Mouse (Mus musculus) embryonic facial prominence, embryonic 12.5 days (tissue): ENCODE data around the gene 4833427G06Rik. TPM values are rescaled to one million over a fixed set of nuclear protein-coding genes. Genes with fewer than 3 reads are reported as not detected.

ENCODE experiments used
- ATAC-seq: fragments of 200-750 bp; cut with Nextera tagmentation; 2 replicates; pipeline ENCODE4 v1.8.0; 2017; ENCODE audit not compliant: insufficient number of reproducible peaks, insufficient read depth, low FRiP score, low TSS enrichment
- H3K27ac ChIP-seq: fragments of 300-500 bp; sonication (generic); 2 replicates; pipeline ENCODE4 v1.5.1; 2016; ENCODE audit warnings: mild to moderate bottlenecking
- H3K27me3 ChIP-seq: fragments of 300-500 bp; sonication (generic); 2 replicates; pipeline ENCODE4 v1.6.1; 2016; ENCODE audit warnings: mild to moderate bottlenecking, moderate library complexity
- H3K36me3 ChIP-seq: fragments of 300-500 bp; sonication (generic); 2 replicates; pipeline ENCODE4 v1.6.1; 2016; ENCODE audit warnings: mild to moderate bottlenecking
- H3K4me1 ChIP-seq: fragments of 300-500 bp; sonication (generic); 2 replicates; pipeline ENCODE4 v1.6.1; 2016
- H3K4me2 ChIP-seq: fragments of 300-500 bp; sonication (generic); replicated peaks from 2 replicates; pipeline ENCODE4 v1.6.1; 2016; ENCODE audit warnings: mild to moderate bottlenecking, moderate library complexity
- H3K4me3 ChIP-seq: fragments of 300-500 bp; sonication (generic); 2 replicates; pipeline ENCODE4 v1.5.1; 2016; ENCODE audit warnings: mild to moderate bottlenecking
- H3K9ac ChIP-seq: fragments of 300-500 bp; sonication (generic); 2 replicates; pipeline ENCODE4 v1.6.1; 2016; ENCODE audit warnings: mild to moderate bottlenecking, moderate library complexity
- H3K9me3 ChIP-seq: fragments of 300-500 bp; sonication (generic); 2 replicates; pipeline ENCODE4 v1.6.1; 2016; ENCODE audit warnings: mild to moderate bottlenecking, moderate library complexity
- whole genome bisulfite sequencing: fragments of 180-500 bp; shearing (Covaris S2); methylation state at CpG from one replicate; pipeline ENCODE4 v1.1.7; 2016; 5-methylcytosine and 5-hydroxymethylcytosine counted together
- polyA plus RNA-seq: library from polyadenylated mRNA; unstranded; fragments of >200 nt; fragmentation: Nextera tagmentation; extraction: Ambion mirVana; gene quantifications from 2 replicates; pipeline ENCODE4 v1.2.1, GENCODE M21; 2016

Gene 4833427G06Rik
- polyA plus RNA-seq, 1 experiment from 2014 or later: 0.17 TPM

- 76% methylated on average over 2 of the region's 2 CpGs for WGBS
- H3K4me1 ChIP-seq: peaks cover 7% of the 10 kb centered on the region; the same call in 1 of the 2 replicates
- H3K4me3 ChIP-seq: no peak overlapping the region
- no peaks in the 10 kb centered on the region; the same call in none of the 2 replicates for H3K27me3 ChIP-seq
- H3K9me3 ChIP-seq: no peaks in the 10 kb centered on the region
- H3K36me3 ChIP-seq: no peaks in the 10 kb centered on the region
- no peak overlapping the region for H3K9ac ChIP-seq
- no peak for ATAC-seq
- H3K4me2 ChIP-seq: no peak overlapping the region
- H3K27ac ChIP-seq: no peak overlapping the region
Observed at GRCm38 (mm10) chr9:51105751-51106150, 3.9 kb upstream of the 4833427G06Rik start.

DNA sequence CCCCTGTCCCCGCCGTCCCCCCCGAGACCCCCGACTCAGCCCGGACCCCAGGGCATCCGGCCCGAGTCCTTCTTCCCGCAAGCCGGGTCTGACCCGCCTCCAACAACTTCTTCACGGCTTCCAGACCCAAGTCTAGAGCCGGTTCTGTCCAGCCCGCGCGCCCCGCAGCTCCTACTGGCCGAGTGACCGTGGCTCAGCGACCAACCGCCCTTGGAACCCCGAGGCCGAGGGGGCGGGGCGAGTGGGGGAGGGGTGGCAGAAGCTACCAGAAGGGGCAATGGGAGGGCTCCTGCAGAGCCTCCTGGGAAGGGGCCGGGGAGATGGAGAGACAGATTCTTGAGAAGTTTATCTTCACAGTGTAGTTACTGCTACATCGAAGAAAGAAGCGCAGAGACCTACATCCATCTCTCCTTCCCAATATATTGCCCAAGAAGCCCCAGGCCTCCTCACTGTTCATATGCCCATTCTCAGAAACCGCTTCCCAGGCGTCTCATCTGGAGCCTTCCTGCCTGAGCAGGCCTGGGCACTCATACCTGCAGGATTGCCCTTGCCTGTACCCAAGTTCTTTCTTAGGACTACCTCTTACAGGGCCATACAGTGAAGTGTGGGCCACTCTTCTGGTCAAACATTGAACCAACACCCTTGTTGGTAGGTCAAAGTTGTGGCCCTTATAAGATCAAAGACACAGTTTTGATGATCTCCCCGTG is 2.1 kb upstream of the 4833427G06Rik start:
- WGBS: 12% methylated on average over 30 of the region's 30 CpGs
- H3K4me1 ChIP-seq: peaks cover 7% of the 10 kb centered on the region; the same call in 1 of the 2 replicates
- peak overlapping the region; percentile 68 for H3K9ac ChIP-seq
- H3K36me3 ChIP-seq: no peaks in the 10 kb centered on the region
- H3K4me2 ChIP-seq: peak overlapping the region; percentile 100
- H3K4me3 ChIP-seq: peak overlapping the region; percentile 57
- 0 out of 2 replicates have a peak, but pooled peaks have one; percentile 52 for ATAC-seq
- no peaks in the 10 kb centered on the region for H3K9me3 ChIP-seq
- H3K27ac ChIP-seq: no peak overlapping the region; the same call in 1 of the 2 replicates
- H3K27me3 ChIP-seq: peaks cover 5% of the 10 kb centered on the region

- Histone ChIP-seq H3K36me3 (no peaks in the 10 kb centered on the region), H3K4me1 (peaks cover 7% of the 10 kb centered on the region; the same call in 1 of the 2 replicates), H3K27me3 (peaks cover 5% of the 10 kb centered on the region), H3K4me2 (peak overlapping the region; percentile 100), H3K4me3 (peak overlapping the region; percentile 57), H3K27ac (no peak overlapping the region), H3K9me3 (no peaks in the 10 kb centered on the region), H3K9ac (peak overlapping the region; percentile 68)
- ATAC-seq: peak; percentile 52; the same call in 1 of the 2 replicates
- 2% methylated on average over 43 of the region's 44 CpGs for WGBS
Observed at GRCm38 (mm10) chr9:51102963-51103807, 1.3 kb upstream of the 4833427G06Rik start.

- no peak overlapping the region for H3K27ac ChIP-seq
- no peak overlapping the region for H3K4me3 ChIP-seq
- no peak overlapping the region for H3K4me2 ChIP-seq
- no peaks in the 10 kb centered on the region for H3K36me3 ChIP-seq
- no peaks in the 10 kb centered on the region for H3K4me1 ChIP-seq
- WGBS: 78% methylated on average over 2 of the region's 2 CpGs
- peaks cover 5% of the 10 kb centered on the region for H3K27me3 ChIP-seq
- H3K9ac ChIP-seq: no peak overlapping the region
- no peaks in the 10 kb centered on the region for H3K9me3 ChIP-seq
- no peak for ATAC-seq
Observed at GRCm38 (mm10) chr9:51096306-51096705, 5.6 kb downstream of the 4833427G06Rik start.

- Histone ChIP-seq H3K9me3 (no peaks in the 10 kb centered on the region), H3K4me2 (no peak overlapping the region), H3K36me3 (no peaks in the 10 kb centered on the region), H3K27me3 (no peaks in the 10 kb centered on the region), H3K27ac (no peak overlapping the region), H3K9ac (no peak overlapping the region), H3K4me3 (no peak overlapping the region), H3K4me1 (no peaks in the 10 kb centered on the region)
- 82% methylated on average over 5 of the region's 5 CpGs for WGBS
- no peak for ATAC-seq
Observed at GRCm38 (mm10) chr9:51093697-51094096, 8.2 kb downstream of the 4833427G06Rik start.

GRCm38 (mm10) chr9:51081614-51082013 is 20.3 kb downstream of the 4833427G06Rik start:
- Histone ChIP-seq H3K27ac (no peak overlapping the region), H3K4me3 (no peak overlapping the region), H3K4me1 (peaks cover 3% of the 10 kb centered on the region; the same call in 1 of the 2 replicates), H3K9ac (no peak overlapping the region), H3K36me3 (no peaks in the 10 kb centered on the region), H3K4me2 (no peak overlapping the region), H3K9me3 (no peaks in the 10 kb centered on the region), H3K27me3 (no peaks in the 10 kb centered on the region)
- WGBS: 78% methylated on average over 5 of the region's 5 CpGs
- no peak for ATAC-seq

GRCm38 (mm10) chr9:51076979-51077315 is 24.9 kb downstream of the 4833427G06Rik start, which contains the start of gene Layn:
TSS of gene Layn (minus strand) at chr9:51077094.
- Histone ChIP-seq H3K36me3 (no peaks in the 10 kb centered on the region), H3K4me2 (peak within 1 kb of the TSS; percentile 78), H3K27me3 (0 out of 2 replicates have a peak, but pooled peaks cover 3% of the 10 kb centered on the region), H3K9me3 (no peaks in the 10 kb centered on the region), H3K4me3 (peak within 1 kb of the TSS; percentile 45), H3K4me1 (peaks cover 8% of the 10 kb centered on the region; the same call in 1 of the 2 replicates), H3K9ac (peak within 1 kb of the TSS; percentile 43), H3K27ac (no peak within 1 kb of the TSS; the same call in 1 of the 2 replicates)
- ATAC-seq: peak; percentile 96
- under 1% methylated on average over 14 of the region's 14 CpGs for WGBS

DNA sequence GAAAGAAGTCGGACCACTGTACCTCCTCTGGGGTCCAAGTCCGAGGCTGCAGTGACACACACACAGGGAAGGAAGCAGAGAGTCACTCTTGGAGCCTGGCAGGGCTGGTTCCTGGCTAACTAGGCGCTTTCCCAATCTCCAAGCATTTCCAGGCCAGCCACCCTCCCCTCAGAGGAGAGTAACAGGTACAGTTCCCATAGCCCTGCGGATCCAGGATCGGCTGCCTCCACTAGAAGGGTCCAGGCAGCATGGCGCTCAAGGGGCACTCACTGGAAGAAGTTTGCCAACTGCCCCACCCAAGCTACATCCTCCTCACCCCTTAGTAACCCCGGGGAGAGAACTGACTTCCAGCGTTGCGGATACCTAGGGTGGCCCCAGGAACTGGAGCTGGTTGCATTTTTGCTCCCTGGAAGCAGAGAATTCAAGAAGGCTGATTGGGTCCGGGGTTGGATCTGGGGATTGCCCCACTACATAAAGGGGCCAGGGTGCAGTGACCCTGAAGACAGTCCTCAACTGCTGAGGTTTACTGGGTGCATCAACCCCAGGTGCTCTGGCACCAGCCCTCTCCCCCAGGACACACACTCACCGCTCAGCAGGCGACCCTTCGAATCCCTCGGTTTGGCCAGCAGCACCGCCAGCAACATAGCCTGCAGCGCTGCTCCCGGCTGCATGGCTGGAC is 25.4 kb downstream of the 4833427G06Rik start:
- Histone ChIP-seq H3K36me3 (no peaks in the 10 kb centered on the region), H3K4me1 (peaks cover 8% of the 10 kb centered on the region; the same call in 1 of the 2 replicates), H3K27me3 (0 out of 2 replicates have a peak, but pooled peaks cover 3% of the 10 kb centered on the region), H3K9ac (peak overlapping the region; percentile 43), H3K27ac (no peak overlapping the region; the same call in 1 of the 2 replicates), H3K4me2 (peak overlapping the region; percentile 78), H3K9me3 (no peaks in the 10 kb centered on the region), H3K4me3 (peak overlapping the region; percentile 45)
- WGBS: under 1% methylated on average over 17 of the region's 17 CpGs
- peak; percentile 24; the same call in 1 of the 2 replicates for ATAC-seq

- H3K27ac ChIP-seq: no peak overlapping the region; the same call in 1 of the 2 replicates
- H3K4me3 ChIP-seq: peak overlapping the region; percentile 45
- H3K36me3 ChIP-seq: no peaks in the 10 kb centered on the region
- H3K4me2 ChIP-seq: peak overlapping the region; percentile 78
- H3K9ac ChIP-seq: no peak overlapping the region; the same call in 1 of the 2 replicates
- H3K4me1 ChIP-seq: peaks cover 8% of the 10 kb centered on the region; the same call in 1 of the 2 replicates
- WGBS: 14% methylated on average over 3 of the region's 3 CpGs
- ATAC-seq: no peak
- H3K9me3 ChIP-seq: no peaks in the 10 kb centered on the region
- H3K27me3 ChIP-seq: 0 out of 2 replicates have a peak, but pooled peaks cover 3% of the 10 kb centered on the region
Observed at GRCm38 (mm10) chr9:51075780-51076179, 26.1 kb downstream of the 4833427G06Rik start.

DNA sequence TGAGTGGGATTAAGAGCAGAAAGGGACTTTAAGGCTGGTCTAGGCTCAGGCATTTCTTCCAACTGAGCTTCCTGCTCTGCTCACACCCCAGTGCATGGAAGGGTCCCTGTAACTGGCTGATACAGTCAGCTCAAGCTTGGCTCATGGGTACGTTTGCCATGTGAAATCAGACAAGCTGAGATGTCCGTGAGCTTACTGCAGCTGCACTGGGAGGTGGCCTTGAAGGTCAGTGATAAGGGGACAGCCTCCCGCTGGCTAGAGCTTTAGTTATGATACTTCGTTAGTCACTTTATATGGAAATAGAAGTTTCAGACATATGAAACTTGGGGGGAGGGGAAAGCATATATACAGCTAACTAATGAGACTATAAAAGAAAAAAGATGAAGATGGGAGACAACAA is 31.1 kb downstream of the 4833427G06Rik start:
- H3K4me3 ChIP-seq: no peak overlapping the region
- H3K4me1 ChIP-seq: no peaks in the 10 kb centered on the region
- H3K27ac ChIP-seq: no peak overlapping the region
- 0 out of 2 replicates have a peak, but pooled peaks cover 3% of the 10 kb centered on the region for H3K27me3 ChIP-seq
- H3K9ac ChIP-seq: no peak overlapping the region
- no peak for ATAC-seq
- no peak overlapping the region for H3K4me2 ChIP-seq
- no peaks in the 10 kb centered on the region for H3K9me3 ChIP-seq
- 80% methylated on average over 4 of the region's 4 CpGs for WGBS
- H3K36me3 ChIP-seq: no peaks in the 10 kb centered on the region

- Histone ChIP-seq H3K9me3 (no peaks in the 10 kb centered on the region), H3K9ac (no peak overlapping the region), H3K4me2 (no peak overlapping the region), H3K4me1 (no peaks in the 10 kb centered on the region), H3K4me3 (no peak overlapping the region), H3K27me3 (no peaks in the 10 kb centered on the region), H3K36me3 (no peaks in the 10 kb centered on the region), H3K27ac (no peak overlapping the region)
- ATAC-seq: no peak
- WGBS: 62% methylated on average over 3 of the region's 3 CpGs
Observed at GRCm38 (mm10) chr9:51068202-51068601, 33.7 kb downstream of the 4833427G06Rik start.
